Mouse (Mus musculus) adrenal gland, postnatal 25 days (tissue): ENCODE results near the gene Tekt4. TPM values are rescaled to one million over a fixed set of nuclear protein-coding genes. Genes with fewer than 3 reads are reported as not detected.
A peak's percentile ranks its signal among the peaks of the same experiment; 100 is the strongest.

Experiments used
- DNase-seq: peaks from one replicate; pipeline ENCODE4 v3.0.0; 2021; ENCODE audit warnings: mixed read lengths
- total RNA-seq: library from RNA; stranded (reverse); gene quantifications from 2 replicates; pipeline ENCODE4 v1.2.3, GENCODE M21; 2021

Gene Tekt4
- total RNA-seq, 1 experiment from 2014 or later, result not detected

- no peak for DNase-seq
These were observed 21.7 kb downstream of the Tekt4 start for GRCm38 (mm10) chr17:25475946-25476744.

GRCm38 (mm10) chr17:25480152-25480551 lies 25.7 kb downstream of the Tekt4 start:
- no peak for DNase-seq

GRCm38 (mm10) chr17:25480820-25481219 lies 26.4 kb downstream of the Tekt4 start:
- no peak for DNase-seq

- no peak for DNase-seq
These were observed 27.7 kb downstream of the Tekt4 start for GRCm38 (mm10) chr17:25482092-25482491.

- DNase-seq, result peak; percentile 31
These were observed 42.6 kb downstream of the Tekt4 start, which contains the start of gene Sstr5 for GRCm38 (mm10) chr17:25497013-25497412. Sstr5 (minus strand) TSS chr17:25497288.

- DNase-seq, result no peak
These were observed 48.2 kb downstream of the Tekt4 start for GRCm38 (mm10) chr17:25502599-25502998.

GRCm38 (mm10) chr17:25507799-25508198 lies 53.4 kb downstream of the Tekt4 start:
- DNase-seq, result peak; percentile 77

GRCm38 (mm10) chr17:25508860-25509577 lies 54.6 kb downstream of the Tekt4 start:
- DNase-seq, result peak; percentile 46

GRCm38 (mm10) chr17:25510074-25510830 lies 55.8 kb downstream of the Tekt4 start:
- DNase-seq, result no peak

GRCm38 (mm10) chr17:25511876-25512275 lies 57.5 kb downstream of the Tekt4 start:
- no peak for DNase-seq

- no peak for DNase-seq
These were observed 59.6 kb downstream of the Tekt4 start for GRCm38 (mm10) chr17:25514055-25514454.

- DNase-seq, result no peak
These were observed 61.9 kb downstream of the Tekt4 start for GRCm38 (mm10) chr17:25516315-25516714.

GRCm38 (mm10) chr17:25518144-25518543 lies 63.7 kb downstream of the Tekt4 start:
- DNase-seq, result no peak

- DNase-seq, result no peak
These were observed 65.1 kb downstream of the Tekt4 start for GRCm38 (mm10) chr17:25519511-25519910.

GRCm38 (mm10) chr17:25520492-25520891 lies 66.1 kb downstream of the Tekt4 start:
- DNase-seq, result no peak

- no peak for DNase-seq
These were observed 67.7 kb downstream of the Tekt4 start for GRCm38 (mm10) chr17:25522080-25522479.

Other genes starting within 250 kb of the Tekt4 start
- 42.4 and 50.1 TPM in 2 replicates for gene Gnptg, start 214.5 kb upstream of the Tekt4 start, total RNA-seq
- 25.0 and 28.4 TPM in 2 replicates for gene Tsr3, start 214.4 kb upstream of the Tekt4 start, total RNA-seq
- gene Baiap3, start 198.3 kb upstream of the Tekt4 start, total RNA-seq, result 6.8 and 15.0 TPM in 2 replicates
- 234 and 263 TPM in 2 replicates for gene Ube2i, start 180.0 kb upstream of the Tekt4 start, total RNA-seq
- 0.27 TPM in 1 of 2 replicates, not detected in the other for gene Prss34, start 156.2 kb upstream of the Tekt4 start, total RNA-seq
- not detected in 2 replicates for gene Prss28, start 146.0 kb upstream of the Tekt4 start, total RNA-seq
- not detected in 2 replicates for gene Prss29, start 136.0 kb upstream of the Tekt4 start, total RNA-seq
- 0.58 TPM in 1 of 2 replicates, not detected in the other for gene Tpsab1, start 109.1 kb upstream of the Tekt4 start, total RNA-seq
- 0.58 and 1.1 TPM in 2 replicates for gene Tpsb2, start 88.3 kb upstream of the Tekt4 start, total RNA-seq
- gene Tpsg1, start 85.3 kb upstream of the Tekt4 start, total RNA-seq, result not detected in 2 replicates
- 100 and 109 TPM in 2 replicates for gene Cacna1h, start 20.8 kb upstream of the Tekt4 start, total RNA-seq
- 0.21 TPM in 1 of 2 replicates, not detected in the other for gene Sstr5, start 42.7 kb downstream of the Tekt4 start, total RNA-seq
- 0.52 and 1.1 TPM in 2 replicates for gene Sox8, start 116.1 kb downstream of the Tekt4 start, total RNA-seq
- gene Lmf1, start 124.5 kb downstream of the Tekt4 start, total RNA-seq, result 41.0 and 41.5 TPM in 2 replicates